Mouse (Mus musculus): ENCODE measurements at regions not wholly inside any gene's neighbourhood (a gene's known extent, or its start where the extent isn't known, plus 50 kb on each side); places are given as distances from the start of the nearest gene placed in this dataset.

DNA sequence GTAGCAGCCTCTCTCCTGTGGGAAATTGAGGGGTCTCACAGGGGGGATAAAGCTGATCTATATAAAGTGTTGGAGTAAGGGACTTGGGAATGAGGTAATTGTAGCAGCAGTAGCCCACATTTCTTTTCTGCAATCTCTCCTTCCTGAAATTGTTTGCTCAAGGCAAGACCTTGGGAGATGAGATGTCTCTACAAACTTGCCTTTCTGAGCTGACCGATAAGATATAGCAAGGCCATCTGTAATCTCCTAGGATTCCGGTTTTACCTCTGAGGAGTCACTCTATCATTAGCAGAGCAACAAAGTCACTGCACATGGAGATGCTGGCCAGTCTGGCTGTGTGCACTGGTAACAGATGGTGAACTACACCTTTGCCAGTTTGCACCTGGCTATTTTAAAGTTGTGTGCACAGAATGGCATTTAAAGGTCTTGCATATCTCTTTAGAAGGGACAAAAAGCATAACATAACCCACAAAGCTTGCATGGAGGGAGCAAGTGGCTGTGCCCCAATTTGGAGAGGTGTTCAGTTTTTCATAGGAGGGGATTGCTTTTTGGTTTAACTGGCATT is 78.7 kb upstream of the Tbl1x start:
- no peaks in the 10 kb centered on the region; the same call in 1 of the 2 replicates for H3K4me1 ChIP-seq (ENCODE audit: control insufficient read depth, insufficient read depth, low read length)
- 68% methylated on average over 2 of the region's 2 CpGs for WGBS
- DNase-seq = no peak
- TF ChIP-seq POLR2A (IDR thresholded peaks at IDR 0.05; ENCODE audit: borderline replicate concordance, extremely low read depth, low read depth, low read length) (no peak), CTCF (IDR thresholded peaks at IDR 0.05; ENCODE audit: insufficient read depth, low read length) (no peak)
- H3K4me3 ChIP-seq (replicated peaks; ENCODE audit: extremely low read depth, low read depth, low read length) = no peak overlapping the region

DNA sequence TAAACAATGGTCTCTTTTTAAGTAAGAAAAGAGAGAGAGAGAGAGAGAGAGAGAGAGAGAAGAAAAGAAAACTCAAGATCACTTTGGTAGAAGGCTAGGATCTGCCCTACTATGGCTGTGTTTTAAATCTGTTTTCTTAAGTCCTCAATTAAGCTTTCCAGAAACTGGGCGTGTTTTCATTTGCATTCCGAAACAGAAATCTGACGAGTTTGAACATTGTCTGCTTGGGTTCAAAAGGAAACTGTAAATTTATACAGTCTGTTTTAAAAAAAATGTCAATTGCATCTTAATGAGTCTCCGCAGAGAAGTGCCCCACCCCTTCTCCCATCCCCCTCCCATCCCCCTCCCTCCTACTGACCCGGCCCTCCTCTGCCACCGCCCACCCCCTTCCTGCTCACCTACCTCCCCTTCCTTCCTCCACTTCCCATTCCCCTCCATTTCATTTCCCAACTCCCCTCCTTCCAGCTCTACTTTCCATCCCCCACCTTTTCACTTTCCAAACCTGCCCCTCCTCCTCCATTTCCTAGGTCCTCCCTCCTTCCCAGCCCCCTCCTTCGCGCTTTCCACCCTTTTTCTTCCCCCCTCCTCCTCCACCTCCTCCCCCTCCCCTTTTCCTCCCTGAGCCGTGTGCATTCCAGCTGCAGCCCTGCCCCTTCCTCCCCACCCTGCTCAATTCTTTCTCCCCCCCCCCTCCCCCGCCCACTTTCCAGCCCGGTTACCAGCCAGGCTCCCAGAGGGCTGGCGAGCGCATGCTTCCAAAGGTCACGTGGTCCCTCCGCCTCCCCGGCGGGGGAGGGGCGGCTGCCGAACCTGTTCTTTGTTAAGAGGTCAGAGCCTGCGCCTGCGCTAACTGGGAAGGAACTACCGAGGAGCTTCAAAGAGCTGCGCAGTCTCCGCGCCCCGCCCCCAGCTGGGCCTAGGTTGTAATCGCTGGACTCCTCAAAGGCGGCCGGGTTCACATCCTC is 77.7 kb upstream of the Tbl1x start:
- peak; percentile 91 for DNase-seq
- TF ChIP-seq CTCF (IDR thresholded peaks at IDR 0.05; ENCODE audit: insufficient read depth, low read length) (no peak), POLR2A (IDR thresholded peaks at IDR 0.05; ENCODE audit: borderline replicate concordance, extremely low read depth, low read depth, low read length) (no peak)
- 23% methylated on average over 28 of the region's 29 CpGs for WGBS
- H3K4me3 ChIP-seq (replicated peaks; ENCODE audit: extremely low read depth, low read depth, low read length) = peak overlapping the region; percentile 66
- peaks cover 2% of the 10 kb centered on the region for H3K4me1 ChIP-seq (ENCODE audit: control insufficient read depth, insufficient read depth, low read length)

- Histone ChIP-seq H3K4me3 (replicated peaks; ENCODE audit: extremely low read depth, low read depth, low read length) (peak overlapping the region; percentile 9), H3K4me1 (ENCODE audit: control insufficient read depth, insufficient read depth, low read length) (peaks cover 2% of the 10 kb centered on the region)
- 36% methylated on average over 3 of the region's 3 CpGs for WGBS
- no peak for DNase-seq
- TF ChIP-seq POLR2A (IDR thresholded peaks at IDR 0.05; ENCODE audit: borderline replicate concordance, extremely low read depth, low read depth, low read length) = no peak
- TF ChIP-seq CTCF (IDR thresholded peaks at IDR 0.05; ENCODE audit: insufficient read depth, low read length) = no peak
Measured at GRCm38 (mm10) chrX:77433811-77434192, 77.0 kb upstream of the Tbl1x start.

DNA sequence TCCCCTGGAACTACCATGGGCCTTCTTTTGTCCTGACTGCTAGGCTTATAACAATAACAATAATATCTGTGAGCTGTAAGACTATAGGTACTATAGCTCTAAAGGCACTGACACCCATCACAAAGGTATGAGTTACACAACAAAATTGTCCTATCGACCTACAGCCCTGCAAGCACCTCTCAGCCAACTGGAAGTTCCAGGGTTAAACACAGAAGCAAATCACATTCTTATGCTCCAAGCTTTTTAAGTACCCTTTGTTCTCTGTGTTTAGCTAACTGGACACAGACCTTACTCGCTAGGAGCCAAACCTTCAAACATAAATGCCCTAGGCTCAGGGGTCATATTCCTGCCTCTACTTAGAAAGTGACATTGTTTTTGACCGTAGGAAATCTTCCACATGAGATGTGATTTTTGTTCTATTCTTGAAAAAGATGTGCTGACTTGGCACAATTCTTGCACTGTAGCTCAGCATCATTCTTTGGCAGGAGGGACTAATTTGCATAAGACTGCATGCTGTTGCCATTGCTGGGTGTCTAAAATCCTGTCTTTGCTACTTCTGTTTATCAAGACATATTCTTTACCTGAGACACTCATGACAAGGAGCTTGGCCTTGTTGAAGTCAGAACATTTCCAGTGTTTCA is 66.8 kb upstream of the Tbl1x start:
- no peaks in the 10 kb centered on the region for H3K4me1 ChIP-seq (ENCODE audit: control insufficient read depth, insufficient read depth, low read length)
- H3K4me3 ChIP-seq (replicated peaks; ENCODE audit: extremely low read depth, low read depth, low read length) = no peak overlapping the region
- WGBS = 51% methylated on average over 3 of the region's 3 CpGs
- TF ChIP-seq POLR2A (IDR thresholded peaks at IDR 0.05; ENCODE audit: borderline replicate concordance, extremely low read depth, low read depth, low read length) (no peak), CTCF (IDR thresholded peaks at IDR 0.05; ENCODE audit: insufficient read depth, low read length) (no peak)
- DNase-seq = no peak

DNA sequence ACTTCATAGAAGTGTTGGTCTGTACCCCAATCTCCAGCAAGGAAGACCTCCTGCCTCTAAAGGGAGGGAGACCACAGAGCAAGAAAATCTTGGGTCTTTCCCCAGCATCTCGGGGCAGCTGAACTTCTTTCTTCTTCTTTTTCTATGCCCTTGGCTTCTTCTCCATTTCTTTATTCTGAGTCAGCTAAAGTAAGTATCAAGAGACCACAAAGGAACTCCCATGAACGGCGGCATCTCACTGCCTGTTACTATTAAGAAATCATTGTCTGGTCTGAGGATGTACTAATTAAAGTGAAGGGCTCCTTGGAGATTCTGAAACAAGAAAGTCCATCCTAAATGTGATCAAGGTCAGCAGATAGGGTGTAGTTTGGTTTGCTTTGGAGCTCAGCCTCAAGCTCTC is 64.1 kb upstream of the Tbl1x start:
- no peak overlapping the region for H3K4me3 ChIP-seq (replicated peaks; ENCODE audit: extremely low read depth, low read depth, low read length)
- WGBS = 70% methylated on average over 3 of the region's 3 CpGs
- TF ChIP-seq POLR2A (IDR thresholded peaks at IDR 0.05; ENCODE audit: borderline replicate concordance, extremely low read depth, low read depth, low read length) = no peak
- DNase-seq = no peak
- H3K4me1 ChIP-seq (ENCODE audit: control insufficient read depth, insufficient read depth, low read length) = no peaks in the 10 kb centered on the region

DNA sequence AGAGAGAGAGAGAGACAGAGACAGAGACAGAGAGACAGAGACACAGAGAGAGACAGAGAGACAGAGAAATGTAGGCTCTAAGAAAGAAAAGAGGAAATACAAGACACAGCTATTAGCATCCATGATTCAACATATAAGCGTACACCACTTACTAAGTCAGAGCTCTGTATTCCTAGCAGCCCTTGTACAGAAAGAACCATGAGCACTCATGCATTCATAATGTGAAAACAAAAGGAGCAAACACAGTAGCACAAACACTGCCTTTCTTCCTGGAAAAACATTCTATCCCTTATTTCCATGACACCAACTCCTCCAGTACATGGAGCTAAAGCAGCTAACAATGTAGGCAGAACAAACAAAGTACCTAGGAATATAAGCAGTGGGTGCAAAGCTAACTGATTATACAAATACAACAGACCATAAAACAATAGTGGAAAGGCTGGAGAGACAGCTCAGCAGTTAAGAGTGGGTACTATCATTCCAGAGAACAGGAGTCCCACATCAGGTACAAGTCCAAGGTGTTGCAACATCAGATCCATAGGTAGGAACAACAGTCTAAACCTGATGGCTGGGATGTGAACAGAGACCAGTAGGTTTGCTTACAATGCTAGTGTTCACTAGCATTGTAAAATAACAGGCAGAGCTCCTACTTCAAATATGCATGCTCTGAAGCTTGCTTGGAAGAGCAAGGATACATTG is 58.7 kb upstream of the Tbl1x start:
- Histone ChIP-seq H3K4me1 (ENCODE audit: control insufficient read depth, insufficient read depth, low read length) (no peaks in the 10 kb centered on the region), H3K4me3 (replicated peaks; ENCODE audit: extremely low read depth, low read depth, low read length) (no peak overlapping the region)
- no peak for TF ChIP-seq CTCF (IDR thresholded peaks at IDR 0.05; ENCODE audit: insufficient read depth, low read length)
- no peak for TF ChIP-seq POLR2A (IDR thresholded peaks at IDR 0.05; ENCODE audit: borderline replicate concordance, extremely low read depth, low read depth, low read length)
- DNase-seq = no peak
- WGBS = 84% methylated on average over 1 of the region's 1 CpGs

Data from lung, adult 2 months (tissue).